Mouse (Mus musculus) brain, embryonic 18.5 days (tissue): ENCODE results near the gene Olfr1278.
"Not testable (repeated sequence)": the region's sequence is repeated elsewhere in the genome, so short reads cannot be mapped to it uniquely, and the experiment has no call there.

ENCODE experiments used
- DNase-seq: peaks from one replicate; pipeline ENCODE4 v3.0.0-alpha.2; 2012; ENCODE audit warnings: low read depth, low spot score

Olfr1278 gene

DNA sequence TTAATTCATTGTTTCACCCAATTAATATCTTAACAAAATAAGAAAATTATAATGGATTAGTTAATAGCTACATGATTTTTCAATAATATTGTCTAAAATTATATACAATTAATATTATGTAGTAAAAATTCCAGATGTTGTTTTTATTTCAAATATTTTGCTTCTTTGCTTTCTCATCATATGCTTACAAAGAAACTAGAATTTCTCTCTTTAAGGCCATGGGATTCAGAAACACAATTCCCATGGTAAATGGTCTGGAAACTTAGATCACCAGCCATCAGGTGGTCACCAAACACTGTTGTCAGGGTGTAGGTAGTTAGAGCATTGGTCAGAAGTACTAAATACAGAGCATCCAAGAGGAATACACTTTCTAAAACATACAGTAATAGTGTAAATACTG lies at the start of gene Olfr1278:
Gene Olfr1278, plus strand, starts transcription at position 301 of the 400 bp plus-strand sequence.
- no peak for DNase-seq

DNA sequence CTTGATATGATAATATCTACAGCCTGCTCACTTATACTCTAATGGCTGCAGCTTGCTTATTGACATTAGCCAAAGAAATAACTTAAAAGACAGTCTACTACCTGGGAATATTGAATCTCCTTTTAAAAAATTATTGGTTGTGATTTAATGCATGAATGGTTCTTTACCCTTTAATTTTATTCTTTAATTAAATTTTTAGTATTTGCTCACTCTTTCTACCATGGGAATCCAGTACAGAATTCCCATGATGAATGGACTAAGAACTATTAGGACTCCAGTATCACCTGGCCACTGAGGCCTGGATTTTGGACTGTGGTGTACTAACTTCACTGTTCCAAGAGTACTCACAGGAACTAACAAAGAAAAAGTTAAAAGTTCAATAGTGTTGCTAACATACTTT lies 35.7 kb upstream of the Olfr1278 start, which contains the start of gene Olfr1276:
Gene Olfr1276, plus strand, starts transcription at position 301 of the 400 bp plus-strand sequence.
- DNase-seq, result no peak

DNA sequence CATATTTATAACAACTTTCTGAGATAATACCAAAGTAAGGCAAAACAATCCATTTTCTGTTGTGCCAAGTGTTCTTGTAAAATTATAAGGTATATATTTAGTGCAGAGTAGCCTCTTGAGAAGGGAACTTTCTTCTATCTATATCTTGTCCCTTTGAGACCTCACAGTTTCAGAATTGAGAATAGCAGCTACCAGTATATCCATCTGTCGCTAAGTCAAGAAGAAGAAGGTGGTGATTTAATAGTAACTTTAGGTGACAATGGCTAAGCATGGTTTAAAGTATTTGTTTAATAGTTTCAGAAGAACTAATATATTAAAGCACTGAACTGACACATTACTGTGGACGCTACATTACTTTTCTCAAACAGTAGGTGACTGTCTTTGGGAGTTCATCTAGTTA lies 15.9 kb upstream of the Olfr1278 start, which contains the start of gene Olfr1277:
Gene Olfr1277, minus strand, starts transcription at position 101 of the 400 bp plus-strand sequence.
- DNase-seq, result no peak

DNA sequence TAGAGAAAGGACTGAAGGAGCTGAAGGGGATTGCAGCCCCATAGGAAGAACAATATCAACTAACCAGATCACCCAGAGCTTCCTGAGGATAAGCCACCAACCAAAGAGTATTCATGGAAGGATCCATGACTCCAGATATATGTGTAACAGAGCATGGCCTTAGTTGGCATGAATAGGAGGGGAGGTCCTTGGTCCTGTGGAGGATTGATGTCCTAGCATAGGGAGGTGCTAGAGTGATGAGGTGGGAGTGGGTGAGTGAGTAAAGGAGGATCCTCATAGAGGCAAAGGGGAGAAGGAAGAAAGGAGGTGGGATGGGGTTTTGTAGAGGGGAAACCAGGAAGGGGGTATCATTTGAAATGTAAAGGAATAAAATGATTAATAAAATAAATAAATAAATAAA lies 8.6 kb downstream of the Olfr1278 start:
- no peak for DNase-seq

DNA sequence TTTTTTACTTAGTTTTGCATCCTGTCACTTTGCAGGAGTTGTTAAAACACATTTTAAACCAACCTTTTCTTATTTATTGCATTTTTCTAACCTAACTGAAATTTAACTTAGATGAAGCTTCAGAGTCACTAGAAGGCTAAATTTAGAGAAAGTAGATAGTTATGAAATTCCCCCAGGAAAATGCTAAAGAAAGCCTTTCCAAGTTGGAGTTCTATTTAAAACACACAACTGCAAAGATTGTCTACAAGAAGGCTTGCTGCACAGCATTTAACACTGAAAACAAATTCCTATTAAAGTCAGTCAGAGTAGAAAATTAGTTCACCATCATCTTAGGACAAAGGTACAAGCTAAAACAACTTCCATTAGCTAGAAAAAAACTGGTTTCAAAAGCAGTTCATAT lies 10.4 kb downstream of the Olfr1278 start, which contains the start of gene Olfr1279:
Gene Olfr1279, plus strand, starts transcription at position 262 of the 400 bp plus-strand sequence.
- no peak for DNase-seq

DNA sequence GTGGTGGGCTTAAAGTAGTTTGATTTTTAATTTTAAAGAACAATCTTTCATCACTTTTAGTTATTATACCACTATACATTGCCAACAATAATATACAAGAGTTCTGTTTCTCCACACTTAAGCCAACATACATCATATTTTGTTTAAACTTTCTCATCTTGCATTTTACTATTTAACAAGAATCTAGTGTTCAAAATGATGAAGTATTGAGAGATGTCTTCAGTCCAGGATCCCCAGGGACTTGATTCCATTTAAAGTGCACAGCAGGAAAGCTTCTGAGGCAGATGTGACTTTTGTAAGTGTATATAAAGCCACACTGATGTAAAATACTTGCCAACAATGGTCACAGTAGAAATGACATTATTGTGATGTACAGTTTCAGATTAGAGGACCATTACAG lies 23.8 kb downstream of the Olfr1278 start, which contains the start of gene Olfr1280:
Gene Olfr1280, plus strand, starts transcription at position 301 of the 400 bp plus-strand sequence.
- no peak for DNase-seq

DNA sequence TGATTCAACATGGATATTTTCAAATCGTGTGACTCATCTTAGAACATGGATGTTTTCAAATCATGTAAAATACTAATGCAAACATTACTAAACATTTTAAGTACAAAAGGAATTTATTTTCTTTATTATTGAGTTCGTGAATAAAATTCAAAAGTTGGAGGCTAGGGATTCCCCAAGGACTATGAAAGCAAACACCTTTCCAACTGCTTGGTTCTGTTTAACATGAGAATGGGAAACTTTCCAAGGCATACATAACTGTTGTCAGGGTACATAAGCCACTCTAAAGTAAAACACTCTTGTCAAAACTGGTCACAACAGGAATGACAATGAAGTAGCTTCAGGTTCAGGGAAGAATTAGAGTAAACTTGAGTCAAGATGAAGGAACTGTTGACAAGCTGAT lies 36.3 kb downstream of the Olfr1278 start, which contains the start of gene Olfr1281:
Gene Olfr1281, plus strand, starts transcription at position 301 of the 400 bp plus-strand sequence.
- DNase-seq, result no peak

DNA sequence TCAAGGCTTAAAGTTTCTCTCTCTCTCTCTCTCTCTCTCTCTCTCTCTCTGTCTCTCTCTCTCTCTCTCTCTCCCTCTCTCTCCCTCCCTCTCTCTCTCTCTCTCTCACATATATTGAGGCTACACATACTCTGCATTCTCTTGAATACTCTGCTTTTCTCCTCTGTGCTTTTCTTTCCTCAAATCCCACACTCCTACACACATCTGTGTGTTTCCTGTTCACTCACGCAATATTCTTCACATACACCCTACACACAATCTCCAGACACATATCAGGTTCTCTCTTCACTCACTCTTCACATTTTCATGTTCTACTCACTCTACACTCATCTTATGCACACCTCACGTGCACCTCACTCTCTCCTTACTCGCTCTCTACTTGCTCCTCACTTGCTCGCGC lies 43.8 kb downstream of the Olfr1278 start:
- not testable (repeated sequence) for DNase-seq

DNA sequence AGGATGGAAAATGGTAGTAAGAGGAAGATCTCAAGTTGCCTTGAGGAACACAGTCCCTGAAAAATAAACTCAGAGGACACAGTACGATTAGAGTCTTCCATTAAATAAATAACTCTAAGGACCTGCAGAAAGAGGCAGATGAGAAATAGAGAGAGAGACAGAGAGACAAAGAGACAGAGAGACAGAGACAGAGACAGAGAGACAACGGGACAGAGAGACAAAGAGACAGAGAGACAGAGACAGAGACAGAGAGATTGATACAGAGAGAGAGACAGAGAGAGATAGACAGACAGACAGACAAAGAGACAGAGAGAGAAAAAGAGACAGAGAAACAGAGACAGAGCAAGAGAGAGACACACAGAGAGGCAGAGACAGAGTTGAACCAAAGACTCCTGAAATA lies 46.0 kb downstream of the Olfr1278 start, which contains the start of gene Olfr1282:
Gene Olfr1282, minus strand, starts transcription at position 101 of the 400 bp plus-strand sequence.
- DNase-seq, result no peak
